Mouse (Mus musculus) cortical plate, adult 2 months (tissue): Measurements from ENCODE around the gene Gpd2.

ENCODE experiments used
- CTCF ChIP-seq: fragments of 200-500 bp; IDR thresholded peaks from 2 replicates; pipeline ENCODE4 v1.5.1; 2011; ENCODE audit warnings: mild to moderate bottlenecking, control low read depth, low read length; ENCODE audit not compliant: insufficient read depth; ENCODE audit errors: extremely low read depth
- POLR2A ChIP-seq: fragments of 200-500 bp; IDR thresholded peaks from 2 replicates; pipeline ENCODE4 v1.6.1; 2011; ENCODE audit warnings: mild to moderate bottlenecking, low read length, control low read depth; ENCODE audit not compliant: insufficient read depth; ENCODE audit errors: extremely low read depth

GRCm38 (mm10) chr2:57326091-57326490 is 88.7 kb downstream of the Gpd2 start:
- no peak for TF ChIP-seq CTCF
- no peak for TF ChIP-seq POLR2A
